Mouse (Mus musculus) skeletal muscle tissue, postnatal 0 days (tissue): ENCODE results near the gene Gm5773. TPM values are rescaled to one million over a fixed set of nuclear protein-coding genes. Genes with fewer than 3 reads are reported as not detected.

Source experiments
- polyA plus RNA-seq: library from polyadenylated mRNA; unstranded; fragments of >200 nt; fragmentation: Nextera tagmentation; extraction: Ambion mirVana; gene quantifications from 2 replicates; pipeline ENCODE4 v1.2.1, GENCODE M21; 2015

Gene Gm5773
- polyA plus RNA-seq: not detected in 2 replicates

DNA sequence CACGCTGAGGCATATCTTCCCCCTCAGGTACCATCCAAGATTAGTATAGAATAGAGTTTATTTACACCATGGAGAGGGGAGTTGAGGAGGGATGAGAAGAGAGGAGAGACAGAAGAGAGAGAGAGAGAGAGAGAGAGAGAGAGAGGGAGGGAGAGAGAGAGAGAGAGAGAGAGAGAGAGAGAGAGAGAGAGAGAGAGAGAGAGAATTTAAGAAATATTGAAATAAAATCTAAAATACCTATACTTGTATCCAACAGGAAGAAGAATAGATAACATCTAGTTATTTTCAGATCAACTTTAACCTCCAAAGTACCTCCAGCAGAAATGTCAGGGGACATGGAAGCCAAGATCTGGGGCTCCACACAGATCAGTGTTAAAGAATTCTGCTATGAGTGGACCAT, at the start of gene Gm5773:
Gene Gm5773, plus strand, starts transcription at position 301 of the 400 bp plus-strand sequence.

DNA sequence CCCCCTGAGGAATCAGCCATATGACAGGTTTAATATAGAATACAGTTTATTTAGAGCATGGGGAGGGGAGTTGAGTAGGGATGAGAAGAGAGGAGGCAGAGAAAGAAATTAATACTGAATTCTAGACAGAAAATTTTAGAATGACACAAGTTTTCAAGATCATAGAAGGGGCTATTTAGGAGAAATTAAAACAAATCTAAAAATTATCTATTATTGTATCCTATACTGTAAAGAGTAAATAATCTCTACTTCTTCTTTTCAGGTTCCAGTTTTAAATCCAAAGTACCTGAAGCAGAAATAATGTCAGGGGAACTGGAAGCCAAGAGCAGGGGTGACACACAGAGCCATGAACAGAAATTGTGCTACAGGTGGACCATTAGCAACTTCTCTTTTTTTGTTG, 23.3 kb downstream of the Gm5773 start, which contains the start of gene Tdpoz4:
Gene Tdpoz4, plus strand, starts transcription at position 301 of the 400 bp plus-strand sequence.

Other genes with a start within 250 kb of the Gm5773 start
- gene S100a10, start 217.9 kb upstream of the Gm5773 start, polyA plus RNA-seq: 344 and 510 TPM in 2 replicates
- gene Tdpoz2, start 120.3 kb upstream of the Gm5773 start, polyA plus RNA-seq: not detected in 2 replicates
- gene Tdpoz1, start 96.7 kb upstream of the Gm5773 start, polyA plus RNA-seq: not detected in 2 replicates
- not detected in 2 replicates for gene Gm37596, start 79.9 kb upstream of the Gm5773 start, polyA plus RNA-seq
- gene Tdpoz4, start 23.4 kb downstream of the Gm5773 start, polyA plus RNA-seq: not detected in 2 replicates
- gene Tdpoz3, start 53.0 kb downstream of the Gm5773 start, polyA plus RNA-seq: not detected in 2 replicates
- not detected in 2 replicates for gene Gm9117, start 170.5 kb downstream of the Gm5773 start, polyA plus RNA-seq
- not detected in 2 replicates for gene Tdpoz5, start 188.3 kb downstream of the Gm5773 start, polyA plus RNA-seq